ENCODE assay signal across 17 mouse cellular contexts in genomic region chr13:5492266-5492665, GRCm38 (mm10).
DNase-seq lines count a peak whose midpoint lies in the region.
"Had no signal": no experiment of that assay in that cellular context is flagged by ENCODE, and none has a peak within 500 bp of the region (broad histone marks: within the 10 kb centered on the region; RNA-seq: fewer than 3 reads in every experiment).

No protein-coding gene starts in this region.

- intact Hi-C loops in left cerebral cortex, postnatal 4 days (cut with DNase I) = loop anchor here (10.0 kb wide), 1 partner anchor 373 kb away; the partner anchor contains the start of gene Klf6

- DNase-seq in left cerebral cortex, adult 11 months (ENCODE audit: low spot score) = peak; percentile 61
- DNase-seq in left cerebral cortex, postnatal 4 days = no peak
- DNase-seq in frontal cortex, postnatal 36 days (ENCODE audit: low spot score in 2 of 2) = peak; percentile 14 to 86
- peak; percentile 69 for DNase-seq in layer of hippocampus, adult 9-11 months
- peak; percentile 24 to 40 for DNase-seq in right cerebral cortex, postnatal 36 days (ENCODE audit: low spot score in 2 of 2)
- DNase-seq in thymus, adult 18-20 months = no peak
- no peak for DNase-seq in adrenal gland, adult 18-20 months (ENCODE audit: low spot score in 2 of 2)
- DNase-seq: adrenal gland, adult 2 months; cerebellum, adult 11-12 months; cerebellum, postnatal 14 days; gastrocnemius, postnatal 10 days; heart, adult 18-20 months; kidney, adult 18-20 months; liver, embryonic 13.5 days; lung, embryonic 14.5 days; lung, postnatal 4 days; retina, postnatal 1 day had no signal

Comparison
In these comparisons a context has a peak if more than half of its experiments do, and no peak if none do; other contexts are left out.
1. DNase-seq: peak in left cerebral cortex, adult 11 months (single experiment), frontal cortex, postnatal 36 days (2 of 2), layer of hippocampus, adult 9-11 months (single experiment) and right cerebral cortex, postnatal 36 days (2 of 2); none in left cerebral cortex, postnatal 4 days (single experiment), thymus, adult 18-20 months (0 of 2) and adrenal gland, adult 18-20 months (0 of 2).